Mouse (Mus musculus) cerebellum, adult 11-12 months (tissue): Measurements from ENCODE around the gene Rangap1.
"Not testable (repeated sequence)": the region's sequence is repeated elsewhere in the genome, so short reads cannot be mapped to it uniquely, and the experiment has no call there.

ENCODE experiments used
- DNase-seq: peaks from one replicate; pipeline ENCODE4 v3.0.0; 2022

Gene Rangap1

GRCm38 (mm10) chr15:81744992-81745600 lies at the start of gene Rangap1, which contains the start of gene Zc3h7b:
TSS of gene Rangap1 (minus strand) at chr15:81745530.
TSS of gene Zc3h7b (plus strand) at chr15:81745057.
- peak; percentile 68 for DNase-seq

- no peak for DNase-seq
These were observed 47.1 kb upstream of the Rangap1 start for GRCm38 (mm10) chr15:81792444-81792843.

GRCm38 (mm10) chr15:81787525-81787924 lies 42.2 kb upstream of the Rangap1 start:
- DNase-seq = no peak

- DNase-seq = peak; percentile 67
These were observed 40.4 kb upstream of the Rangap1 start for GRCm38 (mm10) chr15:81785701-81786100.

- DNase-seq = no peak
These were observed 39.4 kb upstream of the Rangap1 start for GRCm38 (mm10) chr15:81784762-81785161.

GRCm38 (mm10) chr15:81781816-81782215 lies 36.5 kb upstream of the Rangap1 start:
- DNase-seq = peak; percentile 78

- no peak for DNase-seq
These were observed 31.5 kb upstream of the Rangap1 start for GRCm38 (mm10) chr15:81776631-81777422.

- peak; percentile 58 for DNase-seq
These were observed 29.3 kb upstream of the Rangap1 start for GRCm38 (mm10) chr15:81774505-81775171.

GRCm38 (mm10) chr15:81772431-81773120 lies 27.2 kb upstream of the Rangap1 start:
- DNase-seq = no peak

- no peak for DNase-seq
These were observed 23.7 kb upstream of the Rangap1 start for GRCm38 (mm10) chr15:81769037-81769436.

GRCm38 (mm10) chr15:81766439-81766838 lies 21.1 kb upstream of the Rangap1 start:
- no peak for DNase-seq

- no peak for DNase-seq
These were observed 20.3 kb upstream of the Rangap1 start for GRCm38 (mm10) chr15:81765651-81766050.

- no peak for DNase-seq
These were observed 19.2 kb upstream of the Rangap1 start for GRCm38 (mm10) chr15:81764573-81764972.

- DNase-seq = no peak
These were observed 16.6 kb upstream of the Rangap1 start for GRCm38 (mm10) chr15:81761959-81762358.

- DNase-seq = no peak
These were observed 16.1 kb upstream of the Rangap1 start for GRCm38 (mm10) chr15:81761381-81761780.

- no peak for DNase-seq
These were observed 15.2 kb upstream of the Rangap1 start for GRCm38 (mm10) chr15:81760361-81761079.

- DNase-seq = no peak
These were observed 14.2 kb upstream of the Rangap1 start for GRCm38 (mm10) chr15:81759542-81759941.

- DNase-seq = peak; percentile 56
These were observed 13.4 kb upstream of the Rangap1 start for GRCm38 (mm10) chr15:81758701-81759100.

- DNase-seq = no peak
These were observed 8.3 kb upstream of the Rangap1 start for GRCm38 (mm10) chr15:81753669-81754068.

GRCm38 (mm10) chr15:81749742-81750141 lies 4.4 kb upstream of the Rangap1 start:
- peak; percentile 67 for DNase-seq

- peak; percentile 54 for DNase-seq
These were observed 328 bp upstream of the Rangap1 start for GRCm38 (mm10) chr15:81745601-81746114.

- DNase-seq = not testable (repeated sequence)
These were observed 3.0 kb downstream of the Rangap1 start for GRCm38 (mm10) chr15:81742368-81742767.
